Mouse (Mus musculus) cerebellum, adult 9-11 months (tissue): Measurements from ENCODE around the gene Bak1.

Source experiments
- DNase-seq: peaks from one replicate; pipeline ENCODE4 v3.0.0; 2022

Bak1 gene

GRCm38 (mm10) chr17:27021076-27021475, 7.7 kb downstream of the Bak1 start:
- DNase-seq: peak; percentile 87

- DNase-seq: no peak
These were observed 10.1 kb downstream of the Bak1 start for GRCm38 (mm10) chr17:27018555-27019196.

GRCm38 (mm10) chr17:27017564-27018499, 11.0 kb downstream of the Bak1 start:
- peak; percentile 89 for DNase-seq

GRCm38 (mm10) chr17:27012909-27013308, 15.9 kb downstream of the Bak1 start:
- DNase-seq: no peak

DNA sequence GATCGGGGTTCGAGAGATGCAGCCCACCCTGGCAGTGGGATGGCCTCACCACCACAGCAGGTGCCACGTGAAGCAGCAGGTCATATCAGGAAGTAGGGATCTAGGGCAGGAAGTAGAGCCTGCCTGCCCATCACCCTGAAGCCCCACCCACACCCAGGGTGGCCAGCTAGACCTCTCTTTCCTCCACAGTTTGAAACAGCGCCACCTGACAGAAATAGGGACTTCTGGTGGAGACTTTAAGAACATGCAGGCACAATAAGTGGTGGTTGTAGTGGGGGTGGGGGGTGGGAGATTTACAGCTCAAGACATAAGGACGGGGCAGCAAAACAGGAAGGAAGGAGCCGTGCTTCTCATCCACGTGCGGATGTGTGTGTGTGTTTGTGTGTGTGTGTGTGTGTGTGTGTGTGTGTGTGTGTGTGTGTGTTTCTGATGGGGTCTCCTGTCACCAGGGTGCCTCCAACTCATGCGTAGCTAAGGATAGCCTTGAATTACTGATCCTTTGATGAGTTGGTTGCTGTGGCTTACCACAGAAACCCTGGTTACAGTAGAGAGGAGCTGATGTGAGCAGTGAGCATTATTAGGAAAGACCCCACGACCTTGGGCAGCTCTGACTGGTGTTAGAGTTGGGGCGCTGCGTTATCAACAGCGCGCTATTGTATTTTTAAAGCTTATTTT, 16.7 kb downstream of the Bak1 start:
- no peak for DNase-seq

GRCm38 (mm10) chr17:27011167-27011566, 17.6 kb downstream of the Bak1 start:
- DNase-seq: no peak

DNA sequence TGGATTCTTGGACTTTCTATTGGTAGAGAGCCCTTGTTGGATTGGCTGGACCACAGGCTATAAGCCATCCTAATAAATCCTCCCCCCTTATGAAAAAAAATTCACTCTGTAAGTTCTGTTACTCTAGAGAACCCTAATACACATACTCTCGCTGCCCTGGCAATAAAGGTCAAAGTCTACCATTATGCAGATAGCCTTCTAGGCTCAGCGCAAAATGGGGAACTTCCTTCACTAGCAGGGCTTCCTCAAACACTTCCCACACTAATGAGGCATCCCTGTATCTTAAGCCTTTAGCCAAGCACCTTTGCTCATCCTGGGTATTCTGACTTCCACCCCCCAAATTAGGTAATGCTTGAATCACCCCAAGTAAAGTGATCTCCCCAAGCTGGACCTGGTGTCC, 20.5 kb downstream of the Bak1 start:
- DNase-seq: no peak

GRCm38 (mm10) chr17:27005644-27006043, 23.2 kb downstream of the Bak1 start:
- no peak for DNase-seq

GRCm38 (mm10) chr17:27004903-27005485, 23.8 kb downstream of the Bak1 start:
- no peak for DNase-seq

DNA sequence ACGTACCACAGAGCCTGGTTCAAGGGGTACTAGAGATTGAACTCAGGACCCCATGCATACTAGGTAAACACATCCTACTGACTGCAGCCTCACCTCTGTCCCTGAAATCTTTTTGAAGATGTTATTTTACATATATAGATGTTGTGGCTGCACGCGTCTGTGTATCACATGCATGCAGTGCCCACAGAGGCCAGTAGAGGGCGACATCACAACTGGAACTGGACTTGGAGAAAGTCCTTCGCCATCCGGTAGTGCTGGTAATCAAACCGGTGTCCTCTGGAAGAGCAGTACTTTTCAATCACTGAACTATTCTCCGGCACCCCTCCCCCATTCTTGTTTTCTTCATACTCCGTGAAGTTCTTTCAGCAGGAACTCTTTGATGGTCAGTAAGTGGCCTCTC, 24.4 kb downstream of the Bak1 start:
- DNase-seq: no peak

DNA sequence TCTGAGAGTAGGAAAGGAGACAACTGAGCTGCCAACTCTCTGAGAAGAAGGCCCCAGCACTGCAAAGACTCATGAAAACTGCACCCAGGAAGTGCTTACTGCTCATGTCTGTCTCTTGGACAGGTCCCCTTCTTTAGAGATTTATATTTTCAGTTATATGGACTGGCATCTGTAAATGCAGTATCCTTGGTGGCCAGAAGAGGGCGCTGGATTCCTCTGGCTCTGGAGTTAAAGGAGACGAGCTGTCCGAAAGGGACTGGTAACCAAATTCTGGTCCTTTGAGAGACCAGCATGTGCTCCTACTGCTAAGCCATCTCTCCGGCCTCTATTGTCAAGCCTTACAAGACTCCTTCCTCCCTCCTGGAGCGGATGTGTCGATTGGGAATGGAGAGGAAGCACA, 26.9 kb downstream of the Bak1 start:
- no peak for DNase-seq

GRCm38 (mm10) chr17:27001151-27001550, 27.7 kb downstream of the Bak1 start:
- no peak for DNase-seq

- DNase-seq: no peak
These were observed 28.8 kb downstream of the Bak1 start for GRCm38 (mm10) chr17:26999996-27000395.

DNA sequence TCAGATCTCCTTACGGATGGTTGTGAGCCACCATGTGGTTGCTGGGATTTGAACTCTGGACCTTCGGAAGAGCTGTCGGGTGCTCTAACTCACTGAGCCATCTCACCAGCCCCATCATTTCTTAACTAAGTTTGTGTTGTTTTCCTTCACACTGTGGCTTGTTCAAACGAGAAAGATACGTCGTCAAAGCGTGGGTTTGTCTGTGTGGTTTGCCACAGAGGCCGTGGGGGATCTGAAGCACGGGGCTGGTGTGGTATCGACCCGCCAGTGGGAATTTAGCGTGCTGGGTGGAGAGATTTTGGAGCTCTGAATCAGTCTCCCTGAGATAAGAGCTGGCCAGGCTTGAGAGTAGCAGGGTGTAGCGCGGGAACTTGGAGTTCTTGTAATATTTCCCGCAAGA, 30.5 kb downstream of the Bak1 start:
- DNase-seq: no peak

DNA sequence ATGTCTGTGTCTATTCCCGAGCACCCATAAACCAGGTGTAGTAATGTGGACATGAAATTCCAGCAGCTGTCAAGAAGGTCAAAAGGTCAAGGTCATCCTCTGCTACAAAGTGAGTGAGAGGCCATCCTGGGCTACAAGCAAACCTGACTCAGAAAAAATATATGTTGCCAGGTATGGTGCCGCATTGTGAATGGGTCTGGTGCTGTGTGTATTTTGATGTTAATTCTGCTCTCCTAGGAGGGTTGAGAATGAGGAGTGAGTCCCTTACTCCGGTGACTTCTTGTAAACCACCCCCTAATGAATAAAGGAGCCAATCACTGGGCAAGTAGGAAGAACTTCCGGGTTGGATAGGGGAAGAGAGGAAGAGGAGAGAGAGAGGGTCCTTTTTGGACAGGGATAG, 31.1 kb downstream of the Bak1 start:
- no peak for DNase-seq

DNA sequence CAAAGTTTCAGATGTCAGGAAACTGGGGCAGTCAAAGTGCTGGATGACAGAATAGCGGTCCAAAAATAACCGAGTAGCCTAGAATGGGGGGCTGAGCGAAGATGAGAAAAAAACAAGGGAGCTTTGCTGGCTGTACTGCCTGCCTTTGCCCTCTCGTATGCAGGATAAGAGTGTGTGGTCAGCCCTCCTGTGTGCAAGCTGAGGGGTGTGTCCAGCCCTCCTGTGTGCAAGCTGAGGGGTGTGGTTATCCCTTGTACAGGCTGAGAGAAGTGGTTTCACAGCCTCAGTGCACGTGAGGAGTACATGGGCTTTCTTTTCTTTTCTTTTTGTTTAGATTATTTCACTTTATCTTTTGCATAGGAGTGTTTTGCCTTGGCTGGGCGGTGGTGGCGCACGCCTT, 33.2 kb downstream of the Bak1 start:
- DNase-seq: no peak

GRCm38 (mm10) chr17:26995006-26995405, 33.8 kb downstream of the Bak1 start:
- DNase-seq: no peak

- no peak for DNase-seq
These were observed 34.4 kb downstream of the Bak1 start for GRCm38 (mm10) chr17:26994410-26994809.

DNA sequence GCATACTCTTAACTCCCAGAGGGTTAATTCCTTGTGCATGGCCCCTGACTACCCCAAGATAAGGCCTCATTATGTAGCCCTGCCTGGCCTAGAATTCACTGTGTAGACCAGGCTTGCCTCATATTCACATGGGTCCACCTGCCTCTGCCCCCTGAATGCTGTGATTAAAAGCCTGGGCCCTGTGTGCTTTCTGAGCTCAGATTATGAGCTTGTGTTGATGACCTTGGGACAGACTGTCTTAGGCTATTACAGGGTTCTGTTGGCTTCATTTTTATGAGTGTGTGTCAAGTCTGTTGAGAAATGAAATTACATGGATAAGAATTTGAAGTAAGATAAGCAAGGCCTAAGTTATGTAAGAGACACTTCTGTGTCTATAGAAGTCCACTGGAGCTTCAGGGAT, 38.3 kb downstream of the Bak1 start:
- no peak for DNase-seq

DNA sequence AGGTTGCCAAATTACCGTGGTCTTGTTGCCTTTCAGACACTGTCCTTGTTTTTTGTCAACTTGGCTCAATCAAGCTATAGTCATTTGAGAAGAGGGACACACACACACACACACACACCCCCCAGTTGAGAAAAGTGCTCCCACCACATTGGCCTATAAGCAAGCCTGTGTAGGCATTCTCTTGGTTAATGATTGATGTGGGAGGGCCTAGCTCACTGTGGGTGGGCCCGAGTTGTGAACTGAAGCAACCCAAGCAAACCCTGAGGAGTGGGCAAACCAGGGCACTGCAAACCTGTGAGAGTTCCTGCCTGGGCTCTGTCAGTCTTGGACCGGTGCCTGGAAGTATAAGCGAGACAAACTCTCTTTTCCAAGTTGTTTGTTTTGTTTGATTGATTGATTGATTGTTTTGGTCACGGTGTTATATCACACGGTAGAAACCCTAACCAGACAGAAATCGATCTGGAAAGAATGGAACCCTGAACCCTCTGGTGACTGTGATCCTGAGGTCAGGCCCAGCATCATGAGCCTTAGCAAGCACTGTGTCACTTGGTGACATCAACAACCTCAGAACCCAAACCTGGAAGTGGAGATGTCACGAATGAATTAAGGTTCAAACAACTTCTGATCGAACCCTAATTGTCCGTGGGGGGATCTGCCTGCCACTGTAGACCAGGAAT, 43.2 kb downstream of the Bak1 start:
- DNase-seq: no peak

- DNase-seq: no peak
These were observed 45.4 kb downstream of the Bak1 start for GRCm38 (mm10) chr17:26983382-26983781.

DNA sequence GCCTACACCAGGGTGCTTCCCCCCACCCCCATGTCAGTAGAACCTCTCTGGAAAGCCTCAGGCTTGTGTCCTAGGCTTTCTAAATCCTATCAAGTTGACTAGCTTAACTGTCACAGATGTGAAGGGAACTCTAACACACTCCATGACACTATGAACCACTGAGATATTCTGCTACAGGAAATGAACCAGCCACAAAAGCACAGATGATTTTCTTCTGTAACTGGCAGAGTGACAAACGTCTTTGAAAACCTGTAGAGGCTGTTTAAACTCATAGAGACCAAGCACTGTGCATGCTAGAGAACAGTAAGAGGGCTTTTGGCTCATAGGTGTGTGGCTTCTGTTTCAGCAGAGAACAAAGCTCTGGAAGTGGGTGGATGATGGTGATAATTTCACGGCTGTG, 47.8 kb downstream of the Bak1 start:
- DNase-seq: no peak

DNA sequence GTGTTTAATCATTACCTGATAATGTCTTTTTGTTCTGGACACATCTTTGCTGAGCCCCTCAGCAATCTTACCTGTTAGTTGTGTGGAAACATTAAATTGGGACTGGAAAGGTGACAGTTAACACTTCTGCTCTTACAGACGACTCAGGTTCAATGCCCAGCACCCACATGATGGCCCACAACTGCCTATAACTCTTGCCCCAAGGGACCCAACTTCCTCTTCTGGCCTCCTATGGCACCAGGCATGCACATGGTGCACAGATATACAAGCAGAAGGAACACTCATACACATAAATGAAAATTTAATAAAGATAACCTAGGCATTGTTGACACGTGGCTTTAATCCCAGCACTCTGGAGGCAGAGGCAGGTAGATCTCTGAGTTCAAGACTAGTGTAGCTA, 49.4 kb downstream of the Bak1 start:
- no peak for DNase-seq
